Mouse (Mus musculus) B cell, adult 62 days (primary cell): ENCODE measurements around the gene Rnf138rt1. TPM values are rescaled to one million over a fixed set of nuclear protein-coding genes. Genes with fewer than 3 reads are reported as not detected.

Experiments
- total RNA-seq: library from RNA; stranded (reverse); gene quantifications from 4 replicates; pipeline ENCODE4 v1.2.4, GENCODE M21; 2023

Gene Rnf138rt1
- 0.66 TPM in 1 of 4 replicates, not detected in the others for total RNA-seq

GRCm38 (mm10) chrX:163760617-163761434 is at the start of gene Rnf138rt1:
TSS of gene Rnf138rt1 (minus strand) at chrX:163761329.

Other genes starting within 250 kb of the Rnf138rt1 start
- not detected in 4 replicates for gene Grpr, start 211.7 kb downstream of the Rnf138rt1 start, total RNA-seq
- 16.7 to 21.3 TPM (median 18.4 TPM) in 4 replicates for gene Ap1s2, start 147.7 kb upstream of the Rnf138rt1 start, total RNA-seq
- 69.6 to 96.6 TPM (median 86.6 TPM) in 4 replicates for gene Zrsr2, start 197.3 kb upstream of the Rnf138rt1 start, total RNA-seq